Mouse (Mus musculus): ENCODE results near the gene Ssh2.

GRCm38 (mm10) chr11:77493512-77494343, 277.6 kb downstream of the Ssh2 start, which contains the start of gene Git1:
- no peak for TF ChIP-seq POLR2A (IDR thresholded peaks at IDR 0.05; ENCODE audit: low read depth, low read length)
- no peak for TF ChIP-seq CTCF (conservative IDR thresholded peaks at IDR 0.05; ENCODE audit: insufficient read depth, insufficient read length, low read depth, low read length)

Data from kidney, adult 2 months (tissue).